Mouse (Mus musculus) retina, embryonic 14.5 days (tissue): ENCODE results near the gene Cxcl9.

ENCODE experiments used
- DNase-seq: peaks from one replicate; pipeline ENCODE4 v3.0.0-alpha.2; 2015; ENCODE audit warnings: low spot score

Cxcl9 gene

GRCm38 (mm10) chr5:92282571-92282970 is 45.3 kb downstream of the Cxcl9 start:
- no peak for DNase-seq

GRCm38 (mm10) chr5:92278942-92279537 is 48.8 kb downstream of the Cxcl9 start:
- no peak for DNase-seq

- peak; percentile 73 for DNase-seq
Measured at GRCm38 (mm10) chr5:92277437-92278394, 50.2 kb downstream of the Cxcl9 start, which contains the start of gene Naaa. Naaa (minus strand) TSS chr5:92278170.
